Mouse (Mus musculus): Measurements from ENCODE around the gene S100a8.

- no peak for TF ChIP-seq CTCF (IDR thresholded peaks at IDR 0.05; ENCODE audit: low read depth)
- no peak for TF ChIP-seq EP300 (optimal IDR thresholded peaks at IDR 0.05)
These were observed 18.1 kb downstream of the S100a8 start for GRCm38 (mm10) chr3:90686835-90687234.

Measured in stomach, postnatal 0 days (tissue).